Mouse (Mus musculus): Measurements from ENCODE around the gene Luc7l. TPM values are rescaled to one million over a fixed set of nuclear protein-coding genes. Genes with fewer than 3 reads are reported as not detected.
A peak's percentile ranks its signal among the peaks of the same experiment; 100 is the strongest.

Luc7l gene
- polyA plus RNA-seq (2014; fragmentation: Nextera tagmentation; extraction: Ambion mirVana), result 99.6 and 105 TPM in 2 replicates

DNA sequence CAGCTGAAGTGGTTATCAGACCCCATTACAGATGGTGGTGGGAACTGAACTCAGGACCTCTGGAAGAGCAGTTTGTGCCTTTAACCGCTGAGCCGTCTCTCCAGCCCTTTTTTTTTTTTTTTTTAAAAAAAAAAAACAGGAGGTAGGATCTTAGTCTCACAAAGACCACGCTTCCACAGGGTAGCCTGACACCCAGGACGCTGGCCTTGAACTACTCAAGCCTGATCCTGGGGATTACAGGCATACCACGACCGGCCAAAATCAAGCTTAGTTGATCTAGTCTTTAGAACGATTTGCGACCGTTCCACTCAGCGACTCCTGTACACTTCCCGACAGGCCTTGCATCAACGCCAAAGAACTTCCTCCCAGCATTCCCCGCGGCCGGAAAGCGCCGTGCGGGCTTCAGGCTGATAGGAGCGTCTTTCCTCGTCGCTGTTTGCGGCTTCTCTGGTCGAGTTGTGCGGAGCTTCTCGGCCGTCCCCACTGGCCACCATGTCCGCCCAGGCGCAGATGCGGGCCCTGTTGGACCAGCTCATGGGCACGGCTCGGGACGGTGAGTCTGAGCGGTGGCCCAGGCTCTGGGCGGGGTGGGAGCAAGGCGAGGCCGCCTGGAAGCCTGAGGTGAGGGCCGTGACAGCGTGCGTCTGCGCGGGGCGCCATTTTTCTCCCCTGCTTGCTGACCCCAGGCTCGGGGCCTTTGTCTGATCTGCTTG lies at the start of gene Luc7l:
Gene Luc7l, plus strand, starts transcription at position 358 of the 713 bp plus-strand sequence.
- H3K9ac ChIP-seq (ENCODE audit: low read length), result peak within 1 kb of the TSS; percentile 97
- peak within 1 kb of the TSS; percentile 91 for H3K4me3 ChIP-seq (ENCODE audit: low read depth, low read length)
- peaks cover 34% of the 10 kb centered on the region for H3K36me3 ChIP-seq (ENCODE audit: control insufficient read depth, insufficient read depth, low read length)
- H3K27ac ChIP-seq (ENCODE audit: low read depth), result peak within 1 kb of the TSS; percentile 99
- H3K27me3 ChIP-seq (replicated peaks; ENCODE audit: control insufficient read depth, insufficient read depth, low read length), result no peaks in the 10 kb centered on the region
- ATAC-seq (replicated peaks; ENCODE audit: low FRiP score, low TSS enrichment, low read depth) (peak; percentile 95), DNase-seq (ENCODE audit: low spot score) (peak; percentile 98)
- WGBS, result under 1% methylated on average over 43 of the region's 43 CpGs
- peak within 1 kb of the TSS; percentile 90 for H3K4me2 ChIP-seq (ENCODE audit: low read length)
- no peaks in the 10 kb centered on the region for H3K9me3 ChIP-seq (ENCODE audit: control insufficient read depth, low read length)
- H3K4me1 ChIP-seq (replicated peaks; ENCODE audit: control insufficient read depth, insufficient read depth, low read length), result peaks cover 13% of the 10 kb centered on the region

DNA sequence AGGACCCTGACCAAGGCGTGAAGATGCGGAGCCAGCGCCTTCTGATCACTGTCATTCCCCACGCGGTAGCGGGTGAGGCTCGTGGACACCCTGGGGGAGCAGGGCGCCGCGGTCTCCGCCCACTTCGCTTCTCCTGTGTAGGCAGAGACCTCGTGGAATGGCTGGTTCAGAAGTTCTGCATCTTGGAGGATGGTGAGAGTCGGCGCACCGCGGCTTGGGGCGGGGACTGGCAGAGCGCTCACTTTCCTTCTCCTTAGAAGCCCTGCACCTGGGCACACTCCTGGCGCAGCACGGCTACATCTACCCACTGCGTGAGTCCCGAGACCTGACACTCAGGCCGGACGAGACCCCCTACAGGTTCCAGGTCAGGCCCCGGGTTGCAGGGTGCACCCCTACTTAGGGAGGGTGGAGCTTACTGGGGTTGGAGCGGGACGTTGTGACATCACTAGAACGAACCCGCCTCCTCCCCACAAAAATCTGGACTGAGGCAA lies 49.3 kb upstream of the Luc7l start:
- H3K4me3 ChIP-seq (ENCODE audit: low read depth, low read length), result peak overlapping the region; percentile 49
- H3K9me3 ChIP-seq (ENCODE audit: control insufficient read depth, low read length), result no peaks in the 10 kb centered on the region
- ATAC-seq (replicated peaks; ENCODE audit: low FRiP score, low TSS enrichment, low read depth) (0 out of 2 replicates have a peak, but pooled peaks have one; percentile 12), DNase-seq (ENCODE audit: low spot score) (peak; percentile 62)
- no peaks in the 10 kb centered on the region for H3K36me3 ChIP-seq (ENCODE audit: control insufficient read depth, insufficient read depth, low read length)
- H3K27me3 ChIP-seq (replicated peaks; ENCODE audit: control insufficient read depth, insufficient read depth, low read length), result peaks cover 53% of the 10 kb centered on the region
- no peak overlapping the region for H3K27ac ChIP-seq (ENCODE audit: low read depth)
- 1% methylated on average over 30 of the region's 30 CpGs for WGBS
- H3K9ac ChIP-seq (ENCODE audit: low read length), result peak overlapping the region; percentile 32; the same call in 1 of the 2 replicates
- no peaks in the 10 kb centered on the region; the same call in 1 of the 2 replicates for H3K4me1 ChIP-seq (replicated peaks; ENCODE audit: control insufficient read depth, insufficient read depth, low read length)
- peak overlapping the region; percentile 96 for H3K4me2 ChIP-seq (ENCODE audit: low read length)

DNA sequence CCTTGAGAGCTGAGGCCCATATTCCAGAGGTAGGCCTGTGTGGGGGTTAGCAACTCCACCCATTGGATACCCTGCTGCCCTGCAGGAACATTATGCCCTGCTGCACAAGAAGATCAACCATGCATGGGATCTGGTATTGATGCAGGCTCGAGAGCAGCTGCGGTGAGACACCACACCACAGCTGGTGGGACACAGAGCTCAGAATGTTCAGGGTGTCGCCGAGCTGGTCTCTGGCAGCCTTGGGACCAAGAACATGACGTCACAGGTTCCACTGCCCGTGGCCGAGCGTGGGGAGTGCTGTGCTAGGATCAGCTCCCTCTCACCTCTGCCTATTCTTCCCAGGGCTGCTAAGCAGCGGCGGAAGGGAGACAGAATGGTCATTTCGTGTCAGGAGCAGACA lies 47.9 kb upstream of the Luc7l start:
- 40% methylated on average over 11 of the region's 11 CpGs for WGBS
- Histone ChIP-seq H3K27me3 (replicated peaks; ENCODE audit: control insufficient read depth, insufficient read depth, low read length) (peaks cover 48% of the 10 kb centered on the region), H3K36me3 (ENCODE audit: control insufficient read depth, insufficient read depth, low read length) (no peaks in the 10 kb centered on the region), H3K4me1 (replicated peaks; ENCODE audit: control insufficient read depth, insufficient read depth, low read length) (no peaks in the 10 kb centered on the region; the same call in 1 of the 2 replicates), H3K9me3 (ENCODE audit: control insufficient read depth, low read length) (no peaks in the 10 kb centered on the region), H3K4me3 (ENCODE audit: low read depth, low read length) (no peak overlapping the region), H3K4me2 (ENCODE audit: low read length) (no peak overlapping the region), H3K9ac (ENCODE audit: low read length) (no peak overlapping the region), H3K27ac (ENCODE audit: low read depth) (no peak overlapping the region)
- DNase-seq (ENCODE audit: low spot score) (no peak), ATAC-seq (replicated peaks; ENCODE audit: low FRiP score, low TSS enrichment, low read depth) (no peak)

DNA sequence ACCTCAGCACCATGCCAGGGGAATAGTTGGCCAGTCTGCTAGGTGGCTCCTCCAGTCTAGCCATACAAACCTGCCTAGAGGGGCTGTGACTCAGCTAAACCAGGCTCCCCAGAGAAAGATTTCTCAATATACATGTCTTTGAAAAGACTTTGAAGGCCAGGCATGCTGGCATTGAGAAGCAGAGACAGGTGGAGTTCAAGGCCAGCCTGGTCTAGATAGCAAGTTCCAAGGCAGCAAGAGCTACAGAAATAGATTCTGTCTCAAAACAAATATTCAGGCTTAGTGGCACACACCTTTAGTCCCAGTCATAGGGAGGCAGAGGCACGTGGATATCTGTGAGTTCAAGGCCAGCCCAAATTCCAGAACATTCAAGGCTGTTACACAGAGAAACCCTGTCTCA lies 46.3 kb upstream of the Luc7l start:
- Histone ChIP-seq H3K9ac (ENCODE audit: low read length) (no peak overlapping the region), H3K9me3 (ENCODE audit: control insufficient read depth, low read length) (no peaks in the 10 kb centered on the region), H3K4me2 (ENCODE audit: low read length) (no peak overlapping the region), H3K4me3 (ENCODE audit: low read depth, low read length) (no peak overlapping the region), H3K27me3 (replicated peaks; ENCODE audit: control insufficient read depth, insufficient read depth, low read length) (peaks cover 32% of the 10 kb centered on the region), H3K36me3 (ENCODE audit: control insufficient read depth, insufficient read depth, low read length) (no peaks in the 10 kb centered on the region), H3K27ac (ENCODE audit: low read depth) (no peak overlapping the region), H3K4me1 (replicated peaks; ENCODE audit: control insufficient read depth, insufficient read depth, low read length) (no peaks in the 10 kb centered on the region)
- 52% methylated on average over 1 of the region's 1 CpGs for WGBS
- ATAC-seq (replicated peaks; ENCODE audit: low FRiP score, low TSS enrichment, low read depth), result no peak
- no peak for DNase-seq (ENCODE audit: low spot score)

DNA sequence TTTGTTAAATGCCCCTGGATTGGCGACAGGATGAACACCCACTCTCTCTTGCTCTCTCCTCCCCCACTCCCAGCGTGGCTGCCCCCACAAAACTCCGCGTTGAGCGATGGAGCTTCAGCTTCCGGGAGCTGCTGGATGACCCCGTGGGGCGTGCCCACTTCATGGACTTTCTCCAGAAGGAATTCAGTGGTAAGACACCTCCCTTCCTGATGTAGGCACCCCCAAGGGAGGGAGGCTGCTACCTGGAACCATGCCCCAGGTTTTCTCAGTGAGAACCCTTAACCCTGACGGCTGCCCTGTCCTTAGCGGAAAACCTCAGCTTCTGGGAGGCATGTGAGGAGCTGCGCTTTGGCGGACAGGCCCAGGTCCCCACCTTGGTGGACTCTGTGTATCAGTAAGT lies 45.0 kb upstream of the Luc7l start, which contains the start of gene Arhgdig:
Gene Arhgdig, minus strand, starts transcription at position 101 of the 400 bp plus-strand sequence.
- 87% methylated on average over 12 of the region's 12 CpGs for WGBS
- no peak for ATAC-seq (replicated peaks; ENCODE audit: low FRiP score, low TSS enrichment, low read depth)
- no peak within 1 kb of the TSS for H3K4me3 ChIP-seq (ENCODE audit: low read depth, low read length)
- H3K27ac ChIP-seq (ENCODE audit: low read depth), result no peak within 1 kb of the TSS
- H3K4me2 ChIP-seq (ENCODE audit: low read length), result no peak within 1 kb of the TSS
- no peak for DNase-seq (ENCODE audit: low spot score)
- H3K4me1 ChIP-seq (replicated peaks; ENCODE audit: control insufficient read depth, insufficient read depth, low read length), result no peaks in the 10 kb centered on the region
- H3K9ac ChIP-seq (ENCODE audit: low read length), result no peak within 1 kb of the TSS
- H3K9me3 ChIP-seq (ENCODE audit: control insufficient read depth, low read length), result no peaks in the 10 kb centered on the region
- peaks cover 19% of the 10 kb centered on the region for H3K27me3 ChIP-seq (replicated peaks; ENCODE audit: control insufficient read depth, insufficient read depth, low read length)
- no peaks in the 10 kb centered on the region for H3K36me3 ChIP-seq (ENCODE audit: control insufficient read depth, insufficient read depth, low read length)

DNA sequence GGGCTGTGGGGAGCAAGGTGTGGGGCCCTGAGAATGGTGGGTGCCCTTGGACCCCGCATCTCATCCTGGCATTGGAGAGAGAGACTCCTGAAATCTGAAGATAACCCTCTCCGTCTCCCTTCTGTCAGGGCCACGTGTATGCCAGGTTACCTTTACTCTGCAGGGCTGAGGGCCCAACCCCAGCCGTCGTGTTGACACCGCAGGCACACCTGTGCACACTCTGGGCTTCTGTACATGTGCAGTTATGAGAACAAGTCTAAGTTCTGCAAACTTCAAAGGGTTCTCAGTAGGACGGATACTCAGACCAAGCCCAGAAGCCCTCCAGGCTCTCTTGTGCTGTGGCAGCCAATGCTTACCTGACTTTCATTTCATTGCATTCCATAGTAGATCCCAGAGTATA lies 40.5 kb upstream of the Luc7l start:
- no peaks in the 10 kb centered on the region for H3K9me3 ChIP-seq (ENCODE audit: control insufficient read depth, low read length)
- no peak overlapping the region for H3K9ac ChIP-seq (ENCODE audit: low read length)
- H3K27me3 ChIP-seq (replicated peaks; ENCODE audit: control insufficient read depth, insufficient read depth, low read length), result no peaks in the 10 kb centered on the region
- no peaks in the 10 kb centered on the region for H3K4me1 ChIP-seq (replicated peaks; ENCODE audit: control insufficient read depth, insufficient read depth, low read length)
- H3K36me3 ChIP-seq (ENCODE audit: control insufficient read depth, insufficient read depth, low read length), result peaks cover 8% of the 10 kb centered on the region; the same call in 1 of the 2 replicates
- H3K27ac ChIP-seq (ENCODE audit: low read depth), result no peak overlapping the region
- ATAC-seq (replicated peaks; ENCODE audit: low FRiP score, low TSS enrichment, low read depth), result no peak
- H3K4me2 ChIP-seq (ENCODE audit: low read length), result no peak overlapping the region
- no peak overlapping the region for H3K4me3 ChIP-seq (ENCODE audit: low read depth, low read length)
- no peak for DNase-seq (ENCODE audit: low spot score)
- 88% methylated on average over 7 of the region's 7 CpGs for WGBS

DNA sequence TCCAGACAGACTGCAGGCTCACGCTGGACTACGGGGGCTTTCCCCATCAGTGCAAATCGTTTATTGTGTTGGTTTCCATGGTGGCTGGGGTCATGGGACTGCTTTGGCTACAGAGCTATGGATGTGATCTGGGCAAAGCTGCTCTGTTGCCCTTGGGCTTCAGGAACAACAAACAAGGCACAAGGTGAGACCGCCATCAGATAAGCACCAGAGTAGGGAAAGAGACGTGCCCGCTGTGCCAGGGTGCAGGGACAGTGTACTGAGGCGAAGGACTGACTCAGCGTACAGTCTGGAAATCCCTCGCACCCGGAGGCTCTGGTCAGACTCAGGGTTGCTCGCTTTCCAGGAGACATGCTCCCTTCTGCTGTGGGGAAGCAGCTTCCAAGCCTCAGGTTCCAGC lies 40.0 kb upstream of the Luc7l start:
- no peak overlapping the region for H3K27ac ChIP-seq (ENCODE audit: low read depth)
- ATAC-seq (replicated peaks; ENCODE audit: low FRiP score, low TSS enrichment, low read depth), result no peak
- H3K9ac ChIP-seq (ENCODE audit: low read length), result no peak overlapping the region
- H3K9me3 ChIP-seq (ENCODE audit: control insufficient read depth, low read length), result no peaks in the 10 kb centered on the region
- WGBS, result 83% methylated on average over 11 of the region's 11 CpGs
- no peak overlapping the region for H3K4me2 ChIP-seq (ENCODE audit: low read length)
- H3K4me3 ChIP-seq (ENCODE audit: low read depth, low read length), result no peak overlapping the region
- no peaks in the 10 kb centered on the region for H3K4me1 ChIP-seq (replicated peaks; ENCODE audit: control insufficient read depth, insufficient read depth, low read length)
- peaks cover 8% of the 10 kb centered on the region; the same call in 1 of the 2 replicates for H3K36me3 ChIP-seq (ENCODE audit: control insufficient read depth, insufficient read depth, low read length)
- DNase-seq (ENCODE audit: low spot score), result no peak
- H3K27me3 ChIP-seq (replicated peaks; ENCODE audit: control insufficient read depth, insufficient read depth, low read length), result no peaks in the 10 kb centered on the region

DNA sequence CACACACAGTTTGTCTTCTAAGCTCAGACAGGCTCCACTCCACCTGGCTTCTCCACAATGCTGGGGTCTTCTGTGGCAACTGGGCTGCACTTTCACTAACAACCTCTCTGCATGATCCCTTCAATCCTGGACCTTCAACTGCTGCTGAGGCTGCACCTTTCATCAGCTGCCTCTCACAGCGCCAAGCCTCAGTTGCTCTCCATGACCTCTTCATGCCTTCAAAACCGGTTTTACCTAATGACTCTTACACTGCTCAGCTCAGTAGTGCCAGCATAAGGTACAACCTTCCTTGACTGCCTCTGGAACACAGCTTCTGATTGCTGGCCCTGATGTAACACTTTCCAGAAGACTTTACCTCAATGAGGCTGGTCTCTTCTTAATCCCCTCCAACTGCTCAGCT lies 31.2 kb upstream of the Luc7l start:
- ATAC-seq (replicated peaks; ENCODE audit: low FRiP score, low TSS enrichment, low read depth), result no peak
- H3K27ac ChIP-seq (ENCODE audit: low read depth), result no peak overlapping the region

More for the DNA sequence above, 31.2 kb upstream of the Luc7l start:
- Histone ChIP-seq H3K4me1 (replicated peaks; ENCODE audit: control insufficient read depth, insufficient read depth, low read length) (no peaks in the 10 kb centered on the region), H3K9ac (ENCODE audit: low read length) (no peak overlapping the region), H3K4me2 (ENCODE audit: low read length) (no peak overlapping the region), H3K4me3 (ENCODE audit: low read depth, low read length) (no peak overlapping the region), H3K9me3 (ENCODE audit: control insufficient read depth, low read length) (no peaks in the 10 kb centered on the region), H3K27me3 (replicated peaks; ENCODE audit: control insufficient read depth, insufficient read depth, low read length) (no peaks in the 10 kb centered on the region), H3K36me3 (ENCODE audit: control insufficient read depth, insufficient read depth, low read length) (0 out of 2 replicates have a peak, but pooled peaks cover 4% of the 10 kb centered on the region)
- 73% methylated on average over 2 of the region's 2 CpGs for WGBS
- DNase-seq (ENCODE audit: low spot score), result no peak

Data from intestine, embryonic 14.5 days (tissue).